Mouse (Mus musculus): ENCODE measurements around the gene Ndufc1. TPM values are rescaled to one million over a fixed set of nuclear protein-coding genes. Genes with fewer than 3 reads are reported as not detected.
"Not testable (repeated sequence)": the region's sequence is repeated elsewhere in the genome, so short reads cannot be mapped to it uniquely, and the experiment has no call there.

Gene Ndufc1
- polyA plus RNA-seq, 1 experiment, result 205 TPM

DNA sequence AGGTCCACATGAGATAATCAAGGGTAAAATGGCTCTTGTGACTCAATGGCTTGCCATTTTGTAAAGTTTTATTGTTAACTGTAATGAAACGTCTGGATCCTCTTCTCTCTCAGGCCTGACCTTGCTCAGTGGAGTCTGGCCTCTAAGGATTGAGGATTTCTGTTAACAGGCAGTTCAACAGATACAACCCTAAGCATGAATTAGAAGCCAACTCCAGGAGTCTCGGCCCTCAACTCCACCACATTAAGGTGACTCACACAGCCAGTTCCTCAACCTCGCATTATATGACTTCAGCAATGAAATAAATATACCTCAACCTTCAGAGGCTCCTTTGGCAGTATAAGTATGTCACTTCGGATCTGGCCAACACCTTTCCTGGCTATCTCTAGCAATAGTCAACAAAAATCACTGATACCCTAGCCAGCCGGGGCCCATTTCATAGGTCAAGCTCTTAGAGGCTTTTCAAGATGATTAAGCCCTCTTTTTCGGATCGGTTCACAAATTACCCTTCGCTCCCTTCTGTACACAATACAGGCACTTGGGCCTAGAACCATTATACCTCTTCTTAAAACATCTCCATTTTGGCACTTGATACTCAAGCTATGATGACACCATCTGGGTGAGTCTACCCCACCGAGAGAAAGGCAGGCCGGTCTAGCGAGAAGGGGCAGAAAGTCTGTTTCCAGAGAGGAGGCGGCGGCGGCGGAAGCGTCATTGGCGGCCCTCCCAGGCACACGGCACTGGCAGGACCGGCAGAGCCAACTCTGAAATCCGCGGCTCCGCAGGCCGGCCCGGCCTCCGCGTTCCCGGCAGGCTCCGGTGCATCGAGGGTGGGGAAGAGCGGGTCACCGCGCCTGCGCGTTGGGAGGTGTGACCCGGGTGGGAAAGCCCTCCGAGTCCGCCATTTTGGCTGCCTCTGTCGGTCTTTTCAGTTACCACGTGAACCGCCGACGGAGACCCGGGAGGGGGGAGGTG is 6.6 kb upstream of the Ndufc1 start, which contains the start of gene Naa15:
TSS of gene Naa15 (plus strand) at position 51 of the 975 bp plus-strand sequence.
- Histone ChIP-seq H3K27ac (ENCODE audit: insufficient read depth, low read length) (peak within 1 kb of the TSS; percentile 85), H3K4me1 (ENCODE audit: control insufficient read depth, insufficient read depth, low read length) (peaks cover 5% of the 10 kb centered on the region; the same call in 1 of the 2 replicates), H3K4me3 (ENCODE audit: insufficient read depth, low read length) (peak within 1 kb of the TSS; percentile 99)
- peak; percentile 82 for TF ChIP-seq POLR2A (IDR thresholded peaks at IDR 0.05; ENCODE audit: low read depth, low read length)
- TF ChIP-seq CTCF (IDR thresholded peaks at IDR 0.05; ENCODE audit: borderline replicate concordance, insufficient read depth, low read length), result no peak

DNA sequence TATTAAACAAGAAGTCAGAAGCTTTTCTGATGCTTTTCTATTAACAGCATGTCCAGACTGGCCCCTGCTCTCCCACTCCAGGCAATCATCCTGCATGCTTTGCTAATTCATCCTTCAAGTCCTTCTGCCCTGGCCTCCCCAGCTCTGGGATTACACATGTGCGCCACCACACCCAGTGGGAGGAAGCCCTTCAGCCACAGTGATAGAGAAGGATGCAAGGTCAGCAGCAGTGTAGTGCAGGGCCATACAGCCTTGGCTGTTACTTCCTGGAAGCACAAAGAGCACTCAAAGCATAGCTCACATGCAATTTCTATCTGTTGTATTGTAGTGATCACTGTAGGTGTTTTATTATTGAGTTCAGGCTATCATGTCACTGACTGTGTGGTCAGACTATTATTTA is 4.5 kb upstream of the Ndufc1 start:
- no peak overlapping the region for H3K27ac ChIP-seq (ENCODE audit: insufficient read depth, low read length)
- TF ChIP-seq CTCF (IDR thresholded peaks at IDR 0.05; ENCODE audit: borderline replicate concordance, insufficient read depth, low read length), result no peak
- no peak for TF ChIP-seq POLR2A (IDR thresholded peaks at IDR 0.05; ENCODE audit: low read depth, low read length)
- no peaks in the 10 kb centered on the region for H3K4me1 ChIP-seq (ENCODE audit: control insufficient read depth, insufficient read depth, low read length)
- H3K4me3 ChIP-seq (ENCODE audit: insufficient read depth, low read length), result no peak overlapping the region

DNA sequence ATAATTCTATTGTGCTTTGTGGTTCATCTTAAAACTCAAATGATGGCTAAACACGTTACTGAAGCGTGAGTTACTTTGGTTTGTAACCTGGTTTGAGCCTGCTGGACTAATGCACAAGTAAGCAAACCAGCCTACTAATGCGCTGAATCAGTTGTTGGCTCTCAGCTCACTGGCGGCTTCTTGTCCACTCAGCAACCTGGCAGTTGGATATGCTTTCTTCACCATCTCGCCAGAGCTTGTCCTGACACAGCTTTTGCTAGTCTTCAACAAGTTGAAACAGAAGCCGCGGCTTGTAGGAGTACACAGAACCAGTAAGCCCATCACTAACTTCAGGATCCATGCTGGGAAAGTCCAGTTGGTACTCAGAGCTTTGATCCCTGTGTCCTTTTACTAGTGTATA is 3.7 kb upstream of the Ndufc1 start:
- H3K4me1 ChIP-seq (ENCODE audit: control insufficient read depth, insufficient read depth, low read length), result no peaks in the 10 kb centered on the region
- TF ChIP-seq POLR2A (IDR thresholded peaks at IDR 0.05; ENCODE audit: low read depth, low read length) (no peak), CTCF (IDR thresholded peaks at IDR 0.05; ENCODE audit: borderline replicate concordance, insufficient read depth, low read length) (no peak)
- H3K27ac ChIP-seq (ENCODE audit: insufficient read depth, low read length), result no peak overlapping the region
- H3K4me3 ChIP-seq (ENCODE audit: insufficient read depth, low read length), result no peak overlapping the region

DNA sequence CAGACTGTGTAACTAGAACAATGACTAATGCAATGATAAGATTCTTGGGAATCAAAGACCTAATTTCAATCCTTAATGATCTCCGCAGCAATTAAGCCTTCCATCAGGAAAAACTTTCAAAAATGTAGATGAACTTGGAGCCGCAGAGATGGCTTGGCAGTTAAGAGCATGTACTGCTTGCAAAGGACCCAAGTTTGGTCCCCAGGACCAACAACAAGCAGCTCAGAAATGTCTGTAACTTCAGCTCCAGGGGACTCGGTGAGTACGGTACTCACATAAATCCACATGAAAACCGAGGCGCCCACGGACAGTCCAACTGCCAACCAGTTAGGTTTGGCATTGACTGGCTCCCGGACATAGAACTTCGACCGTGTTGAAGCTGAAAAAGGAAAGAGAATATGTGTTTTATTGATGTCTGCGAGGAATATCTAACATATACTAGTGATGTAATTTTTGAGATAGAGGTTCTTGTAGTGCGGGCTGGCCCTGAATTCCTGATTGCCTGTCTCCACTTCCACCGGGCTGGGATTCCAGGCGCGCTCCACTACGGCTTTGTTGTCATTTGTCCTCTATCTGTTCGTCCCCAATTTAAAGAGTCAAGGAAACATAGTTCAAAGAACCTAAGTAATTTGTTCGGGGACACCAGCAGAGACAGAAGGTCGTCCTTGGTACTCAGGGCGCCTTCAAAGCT is 773 bp downstream of the Ndufc1 start:
- H3K4me1 ChIP-seq (ENCODE audit: control insufficient read depth, insufficient read depth, low read length), result no peaks in the 10 kb centered on the region
- H3K4me3 ChIP-seq (ENCODE audit: insufficient read depth, low read length), result peak overlapping the region; percentile 93
- no peak for TF ChIP-seq CTCF (IDR thresholded peaks at IDR 0.05; ENCODE audit: borderline replicate concordance, insufficient read depth, low read length)
- 0 out of 2 replicates have a peak, but pooled peaks have one; percentile 18 for TF ChIP-seq POLR2A (IDR thresholded peaks at IDR 0.05; ENCODE audit: low read depth, low read length)
- 0 out of 2 replicates have a peak overlapping the region, but pooled peaks have one; percentile 66 for H3K27ac ChIP-seq (ENCODE audit: insufficient read depth, low read length)

DNA sequence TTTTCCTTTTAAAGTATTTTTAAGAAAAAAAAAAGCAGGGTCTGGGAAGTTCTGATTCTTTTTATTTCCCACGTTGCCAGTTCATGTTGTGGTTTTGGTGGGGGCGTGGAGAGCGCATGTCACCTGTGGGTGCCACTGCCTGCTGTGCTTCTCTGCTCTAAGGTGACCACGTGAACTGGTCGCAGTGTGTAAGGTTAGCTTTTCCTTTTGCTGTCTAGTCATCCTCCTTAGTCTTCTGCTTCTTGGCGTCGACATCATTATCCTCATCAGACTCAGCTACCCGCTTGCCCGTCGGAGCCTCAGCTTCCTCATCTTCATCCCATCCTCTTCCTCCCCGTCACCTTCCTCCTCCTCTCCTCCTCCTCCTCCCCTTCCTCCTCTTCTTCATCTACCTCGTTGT is 6.2 kb downstream of the Ndufc1 start:
- no peaks in the 10 kb centered on the region for H3K4me1 ChIP-seq (ENCODE audit: control insufficient read depth, insufficient read depth, low read length)
- H3K4me3 ChIP-seq (ENCODE audit: insufficient read depth, low read length), result no peak overlapping the region
- TF ChIP-seq CTCF (IDR thresholded peaks at IDR 0.05; ENCODE audit: borderline replicate concordance, insufficient read depth, low read length), result no peak
- TF ChIP-seq POLR2A (IDR thresholded peaks at IDR 0.05; ENCODE audit: low read depth, low read length), result no peak
- no peak overlapping the region for H3K27ac ChIP-seq (ENCODE audit: insufficient read depth, low read length)

DNA sequence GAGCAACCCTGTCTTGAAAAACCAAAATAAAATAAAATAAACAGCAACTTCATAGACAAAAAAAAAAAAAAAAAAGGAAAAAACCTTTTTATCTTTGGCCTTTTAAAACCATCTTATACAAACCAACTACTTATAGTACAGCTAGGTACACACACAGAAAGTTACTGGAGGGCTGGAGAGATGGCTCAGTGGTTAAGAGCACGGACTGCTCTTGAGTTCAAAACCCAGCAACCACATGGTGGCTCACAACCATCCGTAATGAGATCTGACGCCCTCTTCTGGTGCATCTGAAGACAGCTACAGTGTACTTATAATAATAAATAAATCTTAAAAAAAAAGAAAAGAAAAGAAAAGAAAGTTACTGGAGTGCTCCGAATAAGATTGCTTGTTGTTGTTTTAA is 6.7 kb downstream of the Ndufc1 start:
- H3K27ac ChIP-seq (ENCODE audit: insufficient read depth, low read length); H3K4me1 ChIP-seq (ENCODE audit: control insufficient read depth, insufficient read depth, low read length); H3K4me3 ChIP-seq (ENCODE audit: insufficient read depth, low read length): not testable (repeated sequence)

DNA sequence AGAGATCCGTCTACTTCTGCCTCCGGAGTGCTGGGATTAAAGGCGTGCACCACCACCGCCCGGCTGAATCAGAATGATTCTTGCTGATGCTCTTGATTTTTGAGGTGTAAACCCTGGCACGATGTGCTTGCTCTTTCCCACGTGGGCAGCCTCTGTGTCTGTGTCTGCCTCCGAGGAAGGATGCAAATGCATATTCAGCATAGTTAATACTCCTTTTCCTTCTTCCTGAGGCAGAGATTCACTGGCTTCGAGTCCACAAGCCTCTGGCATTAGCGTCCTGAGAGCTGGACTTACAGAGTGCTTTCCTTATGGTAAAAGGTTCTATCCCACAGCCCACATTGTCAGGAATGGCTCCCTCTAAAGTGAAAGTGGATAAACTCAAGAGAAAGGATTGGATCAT is 8.1 kb downstream of the Ndufc1 start:
- Histone ChIP-seq H3K4me1 (ENCODE audit: control insufficient read depth, insufficient read depth, low read length) (no peaks in the 10 kb centered on the region), H3K4me3 (ENCODE audit: insufficient read depth, low read length) (no peak overlapping the region), H3K27ac (ENCODE audit: insufficient read depth, low read length) (no peak overlapping the region)
- TF ChIP-seq CTCF (IDR thresholded peaks at IDR 0.05; ENCODE audit: borderline replicate concordance, insufficient read depth, low read length) (no peak), POLR2A (IDR thresholded peaks at IDR 0.05; ENCODE audit: low read depth, low read length) (no peak)

DNA sequence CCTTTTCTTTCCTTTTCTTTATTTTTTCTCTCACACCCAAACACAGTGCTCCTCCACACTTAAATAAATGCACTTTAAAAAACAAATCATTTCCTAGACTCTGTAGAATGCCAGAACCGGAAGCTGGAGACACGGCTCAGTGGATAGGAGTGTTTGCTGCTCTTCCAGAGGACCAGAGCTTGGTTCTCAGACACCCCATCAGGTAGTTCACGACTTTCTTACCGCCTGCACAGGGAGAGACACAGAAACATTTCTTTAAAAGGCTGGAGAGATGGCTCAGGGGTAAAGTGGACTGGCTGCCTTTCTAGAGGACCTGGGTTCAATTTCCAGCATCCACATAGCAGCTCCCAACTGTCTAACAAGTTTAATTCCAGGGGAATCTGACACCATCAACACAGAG is 9.3 kb downstream of the Ndufc1 start:
- no peak overlapping the region for H3K4me3 ChIP-seq (ENCODE audit: insufficient read depth, low read length)
- no peak for TF ChIP-seq CTCF (IDR thresholded peaks at IDR 0.05; ENCODE audit: borderline replicate concordance, insufficient read depth, low read length)
- TF ChIP-seq POLR2A (IDR thresholded peaks at IDR 0.05; ENCODE audit: low read depth, low read length), result no peak
- H3K4me1 ChIP-seq (ENCODE audit: control insufficient read depth, insufficient read depth, low read length), result no peaks in the 10 kb centered on the region
- H3K27ac ChIP-seq (ENCODE audit: insufficient read depth, low read length), result no peak overlapping the region

DNA sequence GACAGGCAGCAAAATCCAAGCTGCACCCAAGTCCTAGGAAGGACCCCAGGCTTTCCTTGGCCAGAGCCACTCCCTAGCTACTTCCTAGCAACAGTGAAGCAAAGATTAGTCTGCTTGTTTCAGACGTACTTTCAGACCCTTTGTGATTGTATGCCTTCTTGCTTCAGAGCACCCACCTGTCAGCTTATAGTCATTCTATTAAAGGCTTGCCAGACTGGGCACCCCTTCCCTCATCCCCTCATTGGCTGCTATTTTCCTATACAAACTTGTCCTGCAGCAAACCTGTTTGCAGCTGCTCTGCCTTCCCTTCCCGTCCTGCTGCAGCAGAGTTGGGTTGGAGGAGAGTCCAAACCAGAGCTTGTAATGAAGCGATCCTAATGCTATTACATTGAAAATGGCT is 10.1 kb downstream of the Ndufc1 start:
- H3K4me1 ChIP-seq (ENCODE audit: control insufficient read depth, insufficient read depth, low read length), result no peaks in the 10 kb centered on the region
- no peak overlapping the region for H3K27ac ChIP-seq (ENCODE audit: insufficient read depth, low read length)
- TF ChIP-seq POLR2A (IDR thresholded peaks at IDR 0.05; ENCODE audit: low read depth, low read length) (no peak), CTCF (IDR thresholded peaks at IDR 0.05; ENCODE audit: borderline replicate concordance, insufficient read depth, low read length) (no peak)
- H3K4me3 ChIP-seq (ENCODE audit: insufficient read depth, low read length), result no peak overlapping the region
